8 mouse cellular contexts compared by ENCODE assay signal in genomic region chr2:118700179-118701062, GRCm38 (mm10). TPM values are rescaled to one million over a fixed set of nuclear protein-coding genes. Genes with fewer than 3 reads are reported as not detected.
DNase-seq lines count a peak whose midpoint lies in the region; ATAC-seq lines count a peak whose summit lies in the region.

No protein-coding gene starts in this region.

- peaks cover 59% of the 10 kb centered on the region for H3K27me3 ChIP-seq in intestine, embryonic 14.5 days (replicated peaks; ENCODE audit: control insufficient read depth, insufficient read depth, low read length)
- peaks cover 94% of the 10 kb centered on the region for H3K27me3 ChIP-seq in limb, embryonic 13.5 days
- peaks cover 76% of the 10 kb centered on the region for H3K27me3 ChIP-seq in midbrain, embryonic 14.5 days (ENCODE audit: control insufficient read depth, insufficient read depth, low read length)

- ATAC-seq in intestine, embryonic 14.5 days (replicated peaks; ENCODE audit: low FRiP score, low TSS enrichment, low read depth): peak; percentile 37; the same call in 1 of the 2 replicates
- no peak for ATAC-seq in limb, embryonic 13.5 days (ENCODE audit: low FRiP score, low read depth)
- ATAC-seq in midbrain, embryonic 14.5 days (ENCODE audit: low FRiP score, low TSS enrichment): no peak

- peak overlapping the region; percentile 52 for H3K4me2 ChIP-seq in intestine, embryonic 14.5 days (ENCODE audit: low read length)
- H3K4me2 ChIP-seq in limb, embryonic 13.5 days (replicated peaks): peak overlapping the region; percentile 57
- H3K4me2 ChIP-seq in midbrain, embryonic 14.5 days (ENCODE audit: low read length): peak overlapping the region; percentile 43

- no peaks in the 10 kb centered on the region for H3K36me3 ChIP-seq in intestine, embryonic 14.5 days (ENCODE audit: control insufficient read depth, insufficient read depth, low read length)
- H3K36me3 ChIP-seq in limb, embryonic 13.5 days: no peaks in the 10 kb centered on the region
- no peaks in the 10 kb centered on the region for H3K36me3 ChIP-seq in midbrain, embryonic 14.5 days (ENCODE audit: control insufficient read depth, insufficient read depth, low read length)

- H3K4me3 ChIP-seq in intestine, embryonic 14.5 days (ENCODE audit: low read depth, low read length): peak overlapping the region; percentile 27; the same call in 1 of the 2 replicates
- H3K4me3 ChIP-seq in limb, embryonic 13.5 days: peak overlapping the region; percentile 34
- peak overlapping the region; percentile 20 for H3K4me3 ChIP-seq in midbrain, embryonic 14.5 days (replicated peaks; ENCODE audit: low read depth, low read length)

- H3K4me1 ChIP-seq in intestine, embryonic 14.5 days (replicated peaks; ENCODE audit: control insufficient read depth, insufficient read depth, low read length): peaks cover 27% of the 10 kb centered on the region
- H3K4me1 ChIP-seq in limb, embryonic 13.5 days: peaks cover 54% of the 10 kb centered on the region
- peaks cover 30% of the 10 kb centered on the region for H3K4me1 ChIP-seq in midbrain, embryonic 14.5 days (ENCODE audit: control insufficient read depth, insufficient read depth, low read length)

- peak; percentile 81 for DNase-seq in layer of hippocampus, adult 11-12 months (ENCODE audit: low spot score)
- DNase-seq in layer of hippocampus, adult 9-11 months: no peak
- DNase-seq in embryo, embryonic 10.5 days (ENCODE audit: low spot score): peak; percentile 89
- peak; percentile 77 to 88 for DNase-seq in gastrocnemius, postnatal 4 days (ENCODE audit: low spot score in 2 of 2)
- DNase-seq in intestine, embryonic 14.5 days (ENCODE audit: low spot score): peak; percentile 95
- peak; percentile 88 for DNase-seq in midbrain, embryonic 14.5 days
- DNase-seq in spleen, adult 12 weeks (ENCODE audit: low spot score): peak; percentile 70

- no peak overlapping the region for H3K27ac ChIP-seq in intestine, embryonic 14.5 days (ENCODE audit: low read depth)
- no peak overlapping the region for H3K27ac ChIP-seq in limb, embryonic 13.5 days
- H3K27ac ChIP-seq in midbrain, embryonic 14.5 days (replicated peaks; ENCODE audit: low read depth, low read length): no peak overlapping the region

- WGBS in intestine, embryonic 14.5 days: 3% methylated on average over 32 of the region's 32 CpGs
- WGBS in limb, embryonic 13.5 days: 2% methylated on average over 32 of the region's 32 CpGs
- WGBS in midbrain, embryonic 14.5 days: under 1% methylated on average over 32 of the region's 32 CpGs

- H3K9ac ChIP-seq in intestine, embryonic 14.5 days (ENCODE audit: low read length): no peak overlapping the region
- H3K9ac ChIP-seq in limb, embryonic 13.5 days: peak overlapping the region; percentile 39; the same call in 1 of the 2 replicates
- no peak overlapping the region for H3K9ac ChIP-seq in midbrain, embryonic 14.5 days (replicated peaks; ENCODE audit: low read length)

- H3K9me3 ChIP-seq in intestine, embryonic 14.5 days (ENCODE audit: control insufficient read depth, low read length): no peaks in the 10 kb centered on the region
- no peaks in the 10 kb centered on the region for H3K9me3 ChIP-seq in limb, embryonic 13.5 days
- no peaks in the 10 kb centered on the region for H3K9me3 ChIP-seq in midbrain, embryonic 14.5 days (ENCODE audit: control insufficient read depth, low read length)

RNA-seq across cellular contexts. Expression of gene Ankrd63, which starts 3.3 kb away (rescaled TPM):
- under 1 TPM in 1 of 2 experiments, not detected in 1; 0.08 TPM for total RNA-seq in gastrocnemius, postnatal 4 days (2021)
- polyA plus RNA-seq in intestine, embryonic 14.5 days (2014; fragmentation: Nextera tagmentation; extraction: Ambion mirVana): 0.19 and 0.20 TPM in 2 replicates
- 0.05 TPM in 1 of 2 replicates, not detected in the other for polyA plus RNA-seq in limb, embryonic 13.5 days (2015; fragmentation: Nextera tagmentation; extraction: Ambion mirVana)
- not detected in 2 replicates for polyA plus RNA-seq in midbrain, embryonic 14.5 days (2014; fragmentation: Nextera tagmentation; extraction: Ambion mirVana)

RNA-seq across cellular contexts. Expression of gene Plcb2, which starts 27.8 kb away (rescaled TPM):
- 1 to 10 TPM; 1.1 to 1.3 TPM for total RNA-seq in gastrocnemius, postnatal 4 days (2021)
- polyA plus RNA-seq in intestine, embryonic 14.5 days (2014; fragmentation: Nextera tagmentation; extraction: Ambion mirVana): 1.4 and 1.6 TPM in 2 replicates
- 0.28 and 0.46 TPM in 2 replicates for polyA plus RNA-seq in limb, embryonic 13.5 days (2015; fragmentation: Nextera tagmentation; extraction: Ambion mirVana)
- 0.40 and 0.74 TPM in 2 replicates for polyA plus RNA-seq in midbrain, embryonic 14.5 days (2014; fragmentation: Nextera tagmentation; extraction: Ambion mirVana)

RNA-seq across cellular contexts. Expression of gene Pak6, which starts 37.3 kb away (rescaled TPM):
- under 1 TPM; 0.29 to 0.52 TPM for total RNA-seq in gastrocnemius, postnatal 4 days (2021)
- polyA plus RNA-seq in intestine, embryonic 14.5 days (2014; fragmentation: Nextera tagmentation; extraction: Ambion mirVana): 2.4 and 2.7 TPM in 2 replicates
- polyA plus RNA-seq in limb, embryonic 13.5 days (2015; fragmentation: Nextera tagmentation; extraction: Ambion mirVana): 1.8 and 3.3 TPM in 2 replicates
- polyA plus RNA-seq in midbrain, embryonic 14.5 days (2014; fragmentation: Nextera tagmentation; extraction: Ambion mirVana): 32.4 and 38.4 TPM in 2 replicates

RNA-seq across cellular contexts. Expression of gene Inafm2, which starts 45.1 kb away (rescaled TPM):
- total RNA-seq in gastrocnemius, postnatal 4 days (2021): 10 to 100 TPM in 1 of 2 experiments, 1 to 10 TPM in 1; 9.5 to 11.5 TPM
- 31.9 and 37.0 TPM in 2 replicates for polyA plus RNA-seq in intestine, embryonic 14.5 days (2014; fragmentation: Nextera tagmentation; extraction: Ambion mirVana)
- polyA plus RNA-seq in limb, embryonic 13.5 days (2015; fragmentation: Nextera tagmentation; extraction: Ambion mirVana): 19.4 and 21.1 TPM in 2 replicates
- 25.2 and 30.8 TPM in 2 replicates for polyA plus RNA-seq in midbrain, embryonic 14.5 days (2014; fragmentation: Nextera tagmentation; extraction: Ambion mirVana)
